19 mouse cellular contexts compared by ENCODE assay signal in genomic region chr1:194663021-194663420, GRCm38 (mm10). TPM values are rescaled to one million over a fixed set of nuclear protein-coding genes. Genes with fewer than 3 reads are reported as not detected.
A peak's percentile ranks its signal among the peaks of the same experiment; 100 is the strongest.
DNase-seq lines count a peak whose midpoint lies in the region; ATAC-seq and TF ChIP-seq lines count a peak whose summit lies in the region.
"Had no signal": no experiment of that assay in that cellular context is flagged by ENCODE, and none has a peak within 500 bp of the region (broad histone marks: within the 10 kb centered on the region; RNA-seq: fewer than 3 reads in every experiment).

No protein-coding gene starts in this region.

- no peak for TF ChIP-seq CTCF in brain, embryonic 14.5 days (IDR thresholded peaks at IDR 0.05; ENCODE audit: borderline replicate concordance, extremely low read depth, insufficient read depth, insufficient read length)

- no peak for TF ChIP-seq POLR2A in brain, embryonic 14.5 days (IDR thresholded peaks at IDR 0.05; ENCODE audit: borderline replicate concordance, extremely low read depth, insufficient read depth, insufficient read length, poor library complexity, severe bottlenecking)

- no peak overlapping the region for H3K4me3 ChIP-seq in forebrain, embryonic 14.5 days (ENCODE audit: low read depth, low read length)
- no peak overlapping the region for H3K4me3 ChIP-seq in midbrain, embryonic 13.5 days (replicated peaks)
- H3K4me3 ChIP-seq: embryonic facial prominence, embryonic 12.5 days; intestine, embryonic 15.5 days; limb, embryonic 15.5 days had no signal

- no peaks in the 10 kb centered on the region for H3K9me3 ChIP-seq in forebrain, embryonic 14.5 days (replicated peaks; ENCODE audit: control insufficient read depth, low read length)
- no peaks in the 10 kb centered on the region for H3K9me3 ChIP-seq in midbrain, embryonic 13.5 days
- H3K9me3 ChIP-seq: embryonic facial prominence, embryonic 12.5 days; intestine, embryonic 15.5 days; limb, embryonic 15.5 days had no signal

- H3K4me1 ChIP-seq in forebrain, embryonic 14.5 days (ENCODE audit: control insufficient read depth, insufficient read depth, low read length), result peaks cover 13% of the 10 kb centered on the region; the same call in 1 of the 2 replicates
- H3K4me1 ChIP-seq in midbrain, embryonic 13.5 days (replicated peaks), result peaks cover 26% of the 10 kb centered on the region
- H3K4me1 ChIP-seq: embryonic facial prominence, embryonic 12.5 days had no signal

- peak overlapping the region; percentile 22; the same call in 1 of the 2 replicates for H3K27ac ChIP-seq in forebrain, embryonic 14.5 days (ENCODE audit: low read depth, low read length)
- no peak overlapping the region for H3K27ac ChIP-seq in midbrain, embryonic 13.5 days
- H3K27ac ChIP-seq: embryonic facial prominence, embryonic 12.5 days; intestine, embryonic 15.5 days; kidney, postnatal 0 days; limb, embryonic 15.5 days had no signal

- no peak overlapping the region for H3K9ac ChIP-seq in forebrain, embryonic 14.5 days (ENCODE audit: low read length)
- no peak overlapping the region for H3K9ac ChIP-seq in midbrain, embryonic 13.5 days (replicated peaks)
- H3K9ac ChIP-seq: embryonic facial prominence, embryonic 12.5 days; intestine, embryonic 15.5 days; limb, embryonic 15.5 days; liver, postnatal 0 days had no signal

- DNase-seq in heart, adult 11 months, result peak; percentile 86
- DNase-seq in heart, adult 18-20 months, result no peak
- peak; percentile 50 for DNase-seq in brain, embryonic 14.5 days (ENCODE audit: low read depth)
- peak; percentile 21 for DNase-seq in forebrain, embryonic 14.5 days (ENCODE audit: low spot score)
- no peak for DNase-seq in adipocyte (ENCODE audit: low spot score)
- DNase-seq in layer of hippocampus, postnatal 10 days (ENCODE audit: low spot score in 2 of 2), result no peak
- DNase-seq in spleen, adult 12 weeks (ENCODE audit: low spot score), result no peak
- DNase-seq: adrenal gland, adult 2 months; B cell, adult 2 months; cerebellum, adult 9-10 months; heart, postnatal 10 days; liver, postnatal 0 days; lung, postnatal 36 days; right cerebral cortex, postnatal 25 days had no signal

- ATAC-seq in forebrain, embryonic 14.5 days, result no peak
- ATAC-seq in midbrain, embryonic 13.5 days, result peak; percentile 73
- ATAC-seq: intestine, embryonic 15.5 days; liver, postnatal 0 days had no signal

- H3K4me2 ChIP-seq in forebrain, embryonic 14.5 days (ENCODE audit: low read length), result no peak overlapping the region
- no peak overlapping the region for H3K4me2 ChIP-seq in midbrain, embryonic 13.5 days (replicated peaks)
- H3K4me2 ChIP-seq: embryonic facial prominence, embryonic 12.5 days; intestine, embryonic 15.5 days; limb, embryonic 15.5 days had no signal

- H3K27me3 ChIP-seq in forebrain, embryonic 14.5 days (replicated peaks; ENCODE audit: control insufficient read depth, insufficient read depth, low read length), result no peaks in the 10 kb centered on the region
- H3K27me3 ChIP-seq in midbrain, embryonic 13.5 days, result peaks cover 13% of the 10 kb centered on the region; the same call in 1 of the 2 replicates
- H3K27me3 ChIP-seq: embryonic facial prominence, embryonic 12.5 days; intestine, embryonic 15.5 days; limb, embryonic 15.5 days had no signal

- peaks cover 36% of the 10 kb centered on the region; the same call in 1 of the 2 replicates for H3K36me3 ChIP-seq in forebrain, embryonic 14.5 days (ENCODE audit: control insufficient read depth, insufficient read depth, low read length)
- 0 out of 2 replicates have a peak, but pooled peaks cover 12% of the 10 kb centered on the region for H3K36me3 ChIP-seq in midbrain, embryonic 13.5 days
- H3K36me3 ChIP-seq: embryonic facial prominence, embryonic 12.5 days; intestine, embryonic 15.5 days; limb, embryonic 15.5 days had no signal

RNA-seq across cellular contexts. Expression of gene Plxna2, which starts 45.0 kb away (rescaled TPM):
- total RNA-seq in heart, adult 18-20 months (2021), result 10 to 100 TPM; 28.2 to 29.1 TPM
- polyA plus RNA-seq in brain, embryonic 14.5 days (2012; rRNA removed), result 60.3 and 66.5 TPM in 2 replicates
- 54.7 and 65.7 TPM in 2 replicates for polyA plus RNA-seq in forebrain, embryonic 14.5 days (2014; fragmentation: Nextera tagmentation; extraction: Ambion mirVana)
- 20.4 and 23.3 TPM in 2 replicates for polyA plus RNA-seq in midbrain, embryonic 13.5 days (2015; fragmentation: Nextera tagmentation; extraction: Ambion mirVana)
- 10 to 100 TPM; 92.8 to 94.8 TPM for total RNA-seq in layer of hippocampus, postnatal 10 days (2021)

Comparison
In these comparisons a context has a peak if more than half of its experiments do, and no peak if none do; other contexts are left out.
1. DNase-seq: peak in heart, adult 11 months (single experiment), brain, embryonic 14.5 days (single experiment) and forebrain, embryonic 14.5 days (single experiment); none in heart, adult 18-20 months (0 of 2), adipocyte (single experiment), layer of hippocampus, postnatal 10 days (0 of 2) and spleen, adult 12 weeks (single experiment).